Mouse (Mus musculus): ENCODE results near the gene St3gal4. TPM values are rescaled to one million over a fixed set of nuclear protein-coding genes. Genes with fewer than 3 reads are reported as not detected.

Gene St3gal4
- total and polyA plus RNA-seq, 3 experiments: 54.2 to 56.3 TPM; not detected in 1

DNA sequence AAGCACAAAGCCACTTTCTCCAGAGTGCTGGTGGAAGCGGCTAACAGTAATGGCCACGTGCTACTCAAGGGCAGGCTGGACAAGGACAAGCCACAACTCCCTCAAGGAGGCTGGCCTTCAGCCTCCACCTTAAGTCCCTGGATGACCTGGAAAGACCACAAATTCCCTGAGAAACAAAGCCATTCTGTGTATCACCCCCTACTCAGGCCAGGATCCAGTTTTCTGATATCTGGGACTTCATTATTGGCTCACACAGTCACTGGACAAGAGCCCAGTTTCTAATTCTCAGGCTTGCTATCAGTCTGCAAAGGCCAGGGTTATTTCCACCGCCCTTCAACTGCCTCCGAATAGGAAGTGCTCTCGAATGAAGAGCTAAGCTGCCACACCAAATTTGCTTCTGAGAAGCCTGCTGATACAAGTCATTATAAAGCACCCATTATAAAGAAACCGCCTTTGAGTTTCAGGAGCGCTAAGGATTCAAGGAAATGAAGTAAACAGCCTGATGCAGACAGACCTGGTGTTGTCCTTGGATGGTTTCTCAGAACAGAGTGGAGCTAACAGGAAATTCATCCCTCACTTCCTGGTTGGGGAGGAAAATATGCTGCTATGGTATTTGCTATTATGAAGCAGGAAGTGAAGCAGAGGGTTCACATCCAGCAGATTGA lies 80.0 kb downstream of the St3gal4 start:
- H3K36me3 ChIP-seq (ENCODE audit: control insufficient read depth in 1 of 2, insufficient read depth in 2 of 2, low read length in 2 of 2): peaks cover 0 to 12% of the 10 kb centered on the region in 2 experiments; a peak in 2 of 4 replicates
- H3K9ac ChIP-seq (ENCODE audit: control insufficient read depth, low read depth, low read length, poor library complexity, severe bottlenecking): peak overlapping the region; percentile 54
- no peaks in the 10 kb centered on the region for H3K9me3 ChIP-seq (replicated peaks; ENCODE audit: insufficient read depth, low read length)
- no peaks in the 10 kb centered on the region for H3K79me2 ChIP-seq (ENCODE audit: control insufficient read depth, insufficient read depth, low read length, poor library complexity)
- peak overlapping the region; percentile 77 for H3K27ac ChIP-seq (ENCODE audit: control insufficient read depth, low read depth, low read length)
- DNase-seq (ENCODE audit: low read depth, low spot score): peak; percentile 76
- H3K4me1 ChIP-seq (ENCODE audit: control insufficient read depth in 1 of 2, insufficient read depth in 2 of 2, low read length in 2 of 2): peaks cover 0 to 18% of the 10 kb centered on the region in 2 experiments; a peak in 2 of 4 replicates
- TF ChIP-seq MAFK (IDR thresholded peaks at IDR 0.05; ENCODE audit: borderline replicate concordance, low read depth, low read length) (no peak), USF1 (IDR thresholded peaks at IDR 0.05; ENCODE audit: low read depth, low read length) (no peak), BHLHE40 (IDR thresholded peaks at IDR 0.05; ENCODE audit: borderline replicate concordance, low read depth, low read length) (no peak), POLR2A (IDR thresholded peaks at IDR 0.05; ENCODE audit: control insufficient read depth in 1 of 2, insufficient read depth in 1 of 2, low read depth in 1 of 2, low read length in 2 of 2, poor library complexity in 1 of 2) (peak in 1 of 2 experiments; percentile 28; a peak in 1 of 4 replicates), CHD1 (IDR thresholded peaks at IDR 0.05; ENCODE audit: low read depth, low read length) (no peak), USF2 (IDR thresholded peaks at IDR 0.05; ENCODE audit: borderline replicate concordance in 1 of 2, insufficient read depth in 1 of 2, low read depth in 1 of 2, low read length in 2 of 2) (no peak), KAT2A (conservative IDR thresholded peaks at IDR 0.05; ENCODE audit: low read depth, low read length) (no peak), TCF12 (IDR thresholded peaks at IDR 0.05; ENCODE audit: low read depth, low read length) (no peak), CTCF (IDR thresholded peaks at IDR 0.05 in 2 of 3, conservative IDR thresholded peaks at IDR 0.05 in 1 of 3; ENCODE audit: control insufficient read depth in 1 of 3, insufficient read depth in 1 of 3, low read depth in 2 of 3, low read length in 3 of 3, poor library complexity in 1 of 3, severe bottlenecking in 1 of 3) (no peak), JUND (IDR thresholded peaks at IDR 0.05; ENCODE audit: low read depth, low read length) (no peak), TAL1 (IDR thresholded peaks at IDR 0.05; ENCODE audit: low read length) (no peak), HCFC1 (IDR thresholded peaks at IDR 0.05; ENCODE audit: low read depth, low read length) (no peak), ELF1 (IDR thresholded peaks at IDR 0.05; ENCODE audit: low read depth, low read length) (peak; percentile 55; the same call in 1 of the 2 replicates), ZMIZ1 (IDR thresholded peaks at IDR 0.05; ENCODE audit: low read depth, low read length) (no peak), GATA1 (IDR thresholded peaks at IDR 0.05; ENCODE audit: low read depth, low read length) (no peak), RAD21 (IDR thresholded peaks at IDR 0.05; ENCODE audit: low read depth, low read length) (no peak), NELFE (IDR thresholded peaks at IDR 0.05; ENCODE audit: low read depth, low read length) (no peak), UBTF (IDR thresholded peaks at IDR 0.05; ENCODE audit: borderline replicate concordance, insufficient read depth, low read depth, low read length) (no peak), ETS1 (IDR thresholded peaks at IDR 0.05; ENCODE audit: low read depth, low read length) (no peak), EP300 (IDR thresholded peaks at IDR 0.05; ENCODE audit: low read depth in 1 of 2, low read length in 2 of 2) (peak; percentile 13 to 69; a peak in 3 of 4 replicates), SIN3A (IDR thresholded peaks at IDR 0.05; ENCODE audit: low read length) (no peak), ZKSCAN1 (IDR thresholded peaks at IDR 0.05; ENCODE audit: low read depth, low read length) (no peak), MAX (IDR thresholded peaks at IDR 0.05; ENCODE audit: low read length) (no peak), NRF1 (IDR thresholded peaks at IDR 0.05; ENCODE audit: insufficient read depth, low read depth, low read length, poor library complexity, severe bottlenecking) (no peak)
- H3K27me3 ChIP-seq (ENCODE audit: control insufficient read depth in 1 of 2, insufficient read depth in 2 of 2, low read length in 2 of 2): no peaks in the 10 kb centered on the region
- peak overlapping the region; percentile 29 to 47 for H3K4me3 ChIP-seq (ENCODE audit: control insufficient read depth in 1 of 2, insufficient read depth in 1 of 2, low read depth in 2 of 2, low read length in 2 of 2)

Measured in MEL (cell line).